Mouse (Mus musculus): ENCODE measurements around the gene Ciart. TPM values are rescaled to one million over a fixed set of nuclear protein-coding genes. Genes with fewer than 3 reads are reported as not detected.
"Not testable (repeated sequence)": the region's sequence is repeated elsewhere in the genome, so short reads cannot be mapped to it uniquely, and the experiment has no call there.

Gene Ciart
- polyA plus RNA-seq, 1 experiment from 2014 or later, result 10.2 TPM

- ATAC-seq (ENCODE audit: insufficient number of reproducible peaks, insufficient read depth, low FRiP score, low TSS enrichment, low read depth), result 0 out of 2 replicates have a peak, but pooled peaks have one; percentile 53
- Histone ChIP-seq H3K4me1 (replicated peaks) (no peaks in the 10 kb centered on the region), H3K4me3 (replicated peaks) (no peak overlapping the region), H3K9ac (replicated peaks) (no peak overlapping the region), H3K9me3 (no peaks in the 10 kb centered on the region), H3K4me2 (no peak overlapping the region), H3K27me3 (no peaks in the 10 kb centered on the region), H3K27ac (no peak overlapping the region), H3K36me3 (peaks cover 47% of the 10 kb centered on the region)
- 43% methylated on average over 2 of the region's 2 CpGs for WGBS
These were observed 20.3 kb downstream of the Ciart start for GRCm38 (mm10) chr3:95861796-95862195.

- Histone ChIP-seq H3K4me1 (replicated peaks) (no peaks in the 10 kb centered on the region), H3K27ac (no peak overlapping the region), H3K27me3 (no peaks in the 10 kb centered on the region), H3K36me3 (peaks cover 44% of the 10 kb centered on the region), H3K4me3 (replicated peaks) (no peak overlapping the region), H3K4me2 (no peak overlapping the region), H3K9ac (replicated peaks) (no peak overlapping the region), H3K9me3 (no peaks in the 10 kb centered on the region)
- no peak for ATAC-seq (ENCODE audit: insufficient number of reproducible peaks, insufficient read depth, low FRiP score, low TSS enrichment, low read depth)
- 81% methylated on average over 10 of the region's 10 CpGs for WGBS
These were observed 20.8 kb downstream of the Ciart start for GRCm38 (mm10) chr3:95861216-95861615.

- no peak for ATAC-seq (ENCODE audit: insufficient number of reproducible peaks, insufficient read depth, low FRiP score, low TSS enrichment, low read depth)
- Histone ChIP-seq H3K9ac (replicated peaks) (no peak overlapping the region), H3K36me3 (peaks cover 35% of the 10 kb centered on the region), H3K27me3 (no peaks in the 10 kb centered on the region), H3K9me3 (no peaks in the 10 kb centered on the region), H3K27ac (no peak overlapping the region), H3K4me2 (no peak overlapping the region), H3K4me1 (replicated peaks) (no peaks in the 10 kb centered on the region), H3K4me3 (replicated peaks) (no peak overlapping the region)
- 94% methylated on average over 3 of the region's 3 CpGs for WGBS
These were observed 21.7 kb downstream of the Ciart start for GRCm38 (mm10) chr3:95860323-95860722.

- H3K27ac ChIP-seq; H3K9ac ChIP-seq (replicated peaks); H3K4me2 ChIP-seq; H3K4me3 ChIP-seq (replicated peaks); ATAC-seq (ENCODE audit: insufficient number of reproducible peaks, insufficient read depth, low FRiP score, low TSS enrichment, low read depth); H3K4me1 ChIP-seq (replicated peaks); H3K9me3 ChIP-seq; H3K27me3 ChIP-seq: not testable (repeated sequence)
- 80% methylated on average over 3 of the region's 3 CpGs for WGBS
- H3K36me3 ChIP-seq, result peaks cover 19% of the 10 kb centered on the region
These were observed 23.8 kb downstream of the Ciart start for GRCm38 (mm10) chr3:95858278-95858677.

- WGBS, result 72% methylated on average over 1 of the region's 1 CpGs
- not testable (repeated sequence) for H3K4me2 ChIP-seq
- peaks cover 24% of the 10 kb centered on the region for H3K36me3 ChIP-seq
These were observed 25.0 kb downstream of the Ciart start for GRCm38 (mm10) chr3:95857050-95857449.

GRCm38 (mm10) chr3:95856115-95856514 lies 25.9 kb downstream of the Ciart start:
- peaks cover 4% of the 10 kb centered on the region; the same call in 1 of the 2 replicates for H3K4me1 ChIP-seq (replicated peaks)
- H3K4me3 ChIP-seq (replicated peaks), result peak overlapping the region; percentile 84
- H3K9ac ChIP-seq (replicated peaks), result peak overlapping the region; percentile 89
- 0 out of 2 replicates have a peak, but pooled peaks have one; percentile 2 for ATAC-seq (ENCODE audit: insufficient number of reproducible peaks, insufficient read depth, low FRiP score, low TSS enrichment, low read depth)
- peaks cover 24% of the 10 kb centered on the region for H3K36me3 ChIP-seq
- H3K4me2 ChIP-seq, result peak overlapping the region; percentile 64
- WGBS, result 30% methylated on average over 7 of the region's 7 CpGs
- no peaks in the 10 kb centered on the region for H3K27me3 ChIP-seq
- H3K9me3 ChIP-seq, result no peaks in the 10 kb centered on the region
- peak overlapping the region; percentile 87 for H3K27ac ChIP-seq

More at GRCm38 (mm10) chr3:95857050-95857449, 25.0 kb downstream of the Ciart start:
- not testable (repeated sequence) for ATAC-seq (ENCODE audit: insufficient number of reproducible peaks, insufficient read depth, low FRiP score, low TSS enrichment, low read depth); H3K4me1 ChIP-seq (replicated peaks); H3K9me3 ChIP-seq; H3K27me3 ChIP-seq; H3K4me3 ChIP-seq (replicated peaks); H3K27ac ChIP-seq; H3K9ac ChIP-seq (replicated peaks)

- under 1% methylated on average over 56 of the region's 56 CpGs for WGBS
- peak within 1 kb of the TSS; percentile 87 for H3K27ac ChIP-seq
- peak within 1 kb of the TSS; percentile 89 for H3K9ac ChIP-seq (replicated peaks)
- no peaks in the 10 kb centered on the region for H3K9me3 ChIP-seq
- H3K36me3 ChIP-seq, result peaks cover 28% of the 10 kb centered on the region
- peaks cover 4% of the 10 kb centered on the region; the same call in 1 of the 2 replicates for H3K4me1 ChIP-seq (replicated peaks)
- peak within 1 kb of the TSS; percentile 84 for H3K4me3 ChIP-seq (replicated peaks)
- ATAC-seq (ENCODE audit: insufficient number of reproducible peaks, insufficient read depth, low FRiP score, low TSS enrichment, low read depth), result peak; percentile 94
- peak within 1 kb of the TSS; percentile 64 for H3K4me2 ChIP-seq
- no peaks in the 10 kb centered on the region for H3K27me3 ChIP-seq
These were observed 26.5 kb downstream of the Ciart start, which contains the start of gene Prpf3 for GRCm38 (mm10) chr3:95855502-95856089. Gene Prpf3, minus strand, starts transcription at chr3:95855885.

GRCm38 (mm10) chr3:95851317-95851716 lies 30.7 kb downstream of the Ciart start:
- WGBS, result 96% methylated on average over 8 of the region's 8 CpGs
- no peak overlapping the region for H3K4me3 ChIP-seq (replicated peaks)
- H3K27me3 ChIP-seq, result no peaks in the 10 kb centered on the region
- no peak overlapping the region for H3K9ac ChIP-seq (replicated peaks)
- H3K27ac ChIP-seq, result no peak overlapping the region
- H3K4me1 ChIP-seq (replicated peaks), result peaks cover 4% of the 10 kb centered on the region; the same call in 1 of the 2 replicates
- no peak overlapping the region for H3K4me2 ChIP-seq
- peaks cover 71% of the 10 kb centered on the region for H3K36me3 ChIP-seq
- H3K9me3 ChIP-seq, result no peaks in the 10 kb centered on the region
- ATAC-seq (ENCODE audit: insufficient number of reproducible peaks, insufficient read depth, low FRiP score, low TSS enrichment, low read depth), result no peak

- Histone ChIP-seq H3K36me3 (peaks cover 78% of the 10 kb centered on the region), H3K4me3 (replicated peaks) (no peak overlapping the region), H3K4me2 (no peak overlapping the region), H3K9ac (replicated peaks) (no peak overlapping the region), H3K9me3 (no peaks in the 10 kb centered on the region), H3K27me3 (no peaks in the 10 kb centered on the region), H3K4me1 (replicated peaks) (peaks cover 4% of the 10 kb centered on the region; the same call in 1 of the 2 replicates), H3K27ac (no peak overlapping the region)
- 89% methylated on average over 4 of the region's 4 CpGs for WGBS
- ATAC-seq (ENCODE audit: insufficient number of reproducible peaks, insufficient read depth, low FRiP score, low TSS enrichment, low read depth), result no peak
These were observed 31.4 kb downstream of the Ciart start for GRCm38 (mm10) chr3:95850611-95851010.

- no peaks in the 10 kb centered on the region for H3K9me3 ChIP-seq
- H3K27me3 ChIP-seq, result no peaks in the 10 kb centered on the region
- no peak for ATAC-seq (ENCODE audit: insufficient number of reproducible peaks, insufficient read depth, low FRiP score, low TSS enrichment, low read depth)
- no peak overlapping the region for H3K9ac ChIP-seq (replicated peaks)
- H3K36me3 ChIP-seq, result peaks cover 91% of the 10 kb centered on the region
- H3K27ac ChIP-seq, result no peak overlapping the region
- no peak overlapping the region for H3K4me2 ChIP-seq
- no peak overlapping the region for H3K4me3 ChIP-seq (replicated peaks)
- H3K4me1 ChIP-seq (replicated peaks), result no peaks in the 10 kb centered on the region
- WGBS, result 86% methylated on average over 3 of the region's 3 CpGs
These were observed 39.4 kb downstream of the Ciart start for GRCm38 (mm10) chr3:95842503-95843214.

GRCm38 (mm10) chr3:95839250-95839649 lies 42.8 kb downstream of the Ciart start:
- H3K4me2 ChIP-seq, result no peak overlapping the region
- ATAC-seq (ENCODE audit: insufficient number of reproducible peaks, insufficient read depth, low FRiP score, low TSS enrichment, low read depth), result no peak
- H3K36me3 ChIP-seq, result peaks cover 88% of the 10 kb centered on the region
- 92% methylated on average over 2 of the region's 2 CpGs for WGBS
- H3K4me3 ChIP-seq (replicated peaks), result no peak overlapping the region
- no peaks in the 10 kb centered on the region for H3K27me3 ChIP-seq
- no peak overlapping the region for H3K9ac ChIP-seq (replicated peaks)
- no peak overlapping the region for H3K27ac ChIP-seq
- no peaks in the 10 kb centered on the region for H3K9me3 ChIP-seq
- H3K4me1 ChIP-seq (replicated peaks), result no peaks in the 10 kb centered on the region
